Mouse (Mus musculus) liver, embryonic 14.5 days (tissue): ENCODE data around the gene Cct3. TPM values are rescaled to one million over a fixed set of nuclear protein-coding genes. Genes with fewer than 3 reads are reported as not detected.

Experiments
- ATAC-seq: fragments of 200-750 bp; cut with Nextera tagmentation; 2 replicates; pipeline ENCODE4 v1.8.0; 2017; ENCODE audit warnings: moderate number of reproducible peaks, mild to moderate bottlenecking, moderate library complexity; ENCODE audit not compliant: insufficient read depth
- DNase-seq, 3 experiments: peaks; one replicate each; pipeline ENCODE4 v3.0.0-alpha.2; 2012 to 2013; ENCODE audit warnings: low read depth in 3 of 3, low spot score in 3 of 3
- H3K27ac ChIP-seq: fragments of 300-500 bp; sonication (generic); 2 replicates; pipeline ENCODE4 v1.5.1; 2014; ENCODE audit warnings: moderate library complexity, mild to moderate bottlenecking, control low read depth, inconsistent platforms
- H3K27me3 ChIP-seq: fragments of 300-500 bp; sonication (generic); 2 replicates; pipeline ENCODE4 v1.6.1; 2014; ENCODE audit warnings: mild to moderate bottlenecking, low read length, moderate library complexity; ENCODE audit not compliant: control insufficient read depth, insufficient read depth
- H3K36me3 ChIP-seq: fragments of 300-500 bp; sonication (generic); replicated peaks from 2 replicates; pipeline ENCODE4 v1.6.1; 2014; ENCODE audit warnings: low read depth; ENCODE audit not compliant: control insufficient read depth, insufficient read depth
- H3K4me1 ChIP-seq, 2 experiments: fragments of 200-500 bp in 1 of 2; fragments of 300-500 bp in 1 of 2; sonication (generic) in 1 of 2; replicated peaks; 2 replicates each; pipeline ENCODE4 v1.6.1; 2012 to 2014; ENCODE audit warnings: antibody characterized with exemption in 1 of 2, inconsistent platforms in 1 of 2, low read length in 1 of 2; ENCODE audit not compliant: control insufficient read depth in 2 of 2, insufficient read depth in 2 of 2
- H3K4me2 ChIP-seq: fragments of 300-500 bp; sonication (generic); 2 replicates; pipeline ENCODE4 v1.6.1; 2014; ENCODE audit warnings: low read depth, mild to moderate bottlenecking, control low read depth, moderate library complexity
- H3K4me3 ChIP-seq, 2 experiments: fragments of 200-500 bp in 1 of 2; fragments of 300-500 bp in 1 of 2; sonication (generic) in 1 of 2; 2 replicates each; pipeline ENCODE4 v1.5.1; 2012 to 2014; ENCODE audit warnings: low read depth in 2 of 2, low read length in 2 of 2, mild to moderate bottlenecking in 2 of 2, control low read depth in 1 of 2, inconsistent platforms in 1 of 2, moderate library complexity in 1 of 2; ENCODE audit not compliant: insufficient read depth in 1 of 2
- H3K9ac ChIP-seq: fragments of 300-500 bp; sonication (generic); replicated peaks from 2 replicates; pipeline ENCODE4 v1.6.1; 2014; ENCODE audit warnings: mild to moderate bottlenecking, control low read depth, moderate library complexity
- H3K9me3 ChIP-seq: fragments of 300-500 bp; sonication (generic); 2 replicates; pipeline ENCODE4 v1.6.1; 2016; ENCODE audit warnings: low read length, mixed read lengths; ENCODE audit not compliant: control insufficient read depth
- CTCF ChIP-seq: IDR thresholded peaks from 2 replicates; pipeline ENCODE4 v1.5.1; 2016; ENCODE audit warnings: antibody characterized with exemption, low read depth, control low read depth
- EP300 ChIP-seq: IDR thresholded peaks from 2 replicates; pipeline ENCODE4 v1.6.1; 2016; ENCODE audit warnings: antibody characterized with exemption, low read depth
- WGBS: fragments of 180-500 bp; shearing (Covaris S2); extraction: QIAGEN DNeasy Blood & Tissue Kit; methylation state at CpG from one replicate; pipeline ENCODE4 v1.1.7; 2014; ENCODE audit not compliant: insufficient replicate concordance; 5-methylcytosine and 5-hydroxymethylcytosine counted together
- polyA plus RNA-seq, 2 experiments: library from polyadenylated mRNA; depleted of rRNA in 1 of 2; stranded (reverse) in 1 of 2; unstranded in 1 of 2; fragments of >200 nt; fragmentation: Nextera tagmentation in 1 of 2; extraction: Ambion mirVana in 1 of 2; gene quantifications; 2 replicates each; pipeline versions ENCODE4 v1.2.1 to v1.2.3; 2012 to 2014

The Cct3 gene
- polyA plus RNA-seq, 2 experiments = 179 to 269 TPM

DNA sequence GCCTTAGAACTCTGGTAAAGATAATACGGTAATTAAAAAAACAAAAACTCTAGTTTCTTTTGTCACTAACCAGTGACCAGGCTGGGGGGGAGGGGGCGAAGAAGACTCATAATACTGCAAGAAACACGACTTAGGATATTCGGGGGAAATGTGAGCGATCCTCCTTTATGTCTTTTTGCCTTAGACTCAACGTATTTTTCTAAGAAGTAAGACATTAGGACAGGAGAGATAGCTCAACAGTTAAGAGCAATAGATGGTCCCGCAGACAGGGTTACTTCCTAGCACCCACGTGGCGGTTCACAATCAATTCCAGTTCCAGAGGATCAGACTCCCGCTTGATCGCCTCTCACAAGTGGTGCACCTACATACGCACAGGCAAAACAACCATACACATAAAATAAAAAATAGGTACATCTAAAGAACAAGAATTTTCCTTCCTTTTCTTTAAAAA is 781 bp upstream of the Cct3 start:
- Histone ChIP-seq H3K27ac (peak overlapping the region; percentile 88), H3K36me3 (peaks cover 14% of the 10 kb centered on the region), H3K9ac (peak overlapping the region; percentile 76), H3K4me3 (peak overlapping the region; percentile 71 to 72), H3K4me2 (peak overlapping the region; percentile 96), H3K27me3 (no peaks in the 10 kb centered on the region), H3K4me1 (peaks cover 14 to 24% of the 10 kb centered on the region in 2 experiments), H3K9me3 (no peaks in the 10 kb centered on the region)
- ATAC-seq (no peak), DNase-seq (peak in 2 of 3 experiments; percentile 24 to 43)
- WGBS = under 1% methylated on average over 12 of the region's 12 CpGs
- TF ChIP-seq EP300 = no peak
- TF ChIP-seq CTCF = no peak

DNA sequence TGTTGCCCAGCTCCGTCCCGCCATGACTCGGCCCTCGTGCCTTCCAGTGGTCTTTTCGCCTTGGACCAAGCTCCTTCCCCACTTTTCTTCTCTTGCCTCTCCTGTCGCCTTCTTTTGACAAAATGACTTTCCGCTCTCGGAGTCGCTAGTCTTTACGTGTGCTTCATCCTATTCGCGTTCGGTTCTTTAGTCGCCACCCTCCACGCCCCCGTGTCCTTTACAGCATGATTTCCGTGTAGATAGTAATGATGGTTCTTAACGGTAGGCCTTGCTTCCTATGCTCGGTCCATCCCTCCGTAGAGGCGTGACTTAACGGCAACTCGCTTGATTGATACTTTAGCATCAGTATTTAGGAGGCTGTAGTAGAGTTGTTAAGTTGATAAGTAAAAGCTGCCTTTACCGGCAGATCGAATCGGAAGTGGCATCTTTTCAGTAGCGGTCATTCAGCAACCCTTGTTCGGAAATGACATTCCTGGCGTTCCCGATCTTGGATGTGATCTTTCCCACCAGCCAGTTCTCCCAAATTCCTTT is 470 bp downstream of the Cct3 start:
- WGBS = under 1% methylated on average over 30 of the region's 30 CpGs
- H3K27ac ChIP-seq = peak overlapping the region; percentile 75
- H3K4me1 ChIP-seq = peaks cover 14 to 24% of the 10 kb centered on the region in 2 experiments
- peaks cover 25% of the 10 kb centered on the region for H3K36me3 ChIP-seq
- DNase-seq = peak; percentile 36 to 49 (median 39)
- H3K9ac ChIP-seq = peak overlapping the region; percentile 78
- H3K9me3 ChIP-seq = no peaks in the 10 kb centered on the region
- peak overlapping the region; percentile 71 to 82 for H3K4me3 ChIP-seq
- ATAC-seq = peak; percentile 26; the same call in 1 of the 2 replicates
- peak overlapping the region; percentile 98 for H3K4me2 ChIP-seq
- no peaks in the 10 kb centered on the region for H3K27me3 ChIP-seq
- TF ChIP-seq CTCF (no peak), EP300 (no peak)

DNA sequence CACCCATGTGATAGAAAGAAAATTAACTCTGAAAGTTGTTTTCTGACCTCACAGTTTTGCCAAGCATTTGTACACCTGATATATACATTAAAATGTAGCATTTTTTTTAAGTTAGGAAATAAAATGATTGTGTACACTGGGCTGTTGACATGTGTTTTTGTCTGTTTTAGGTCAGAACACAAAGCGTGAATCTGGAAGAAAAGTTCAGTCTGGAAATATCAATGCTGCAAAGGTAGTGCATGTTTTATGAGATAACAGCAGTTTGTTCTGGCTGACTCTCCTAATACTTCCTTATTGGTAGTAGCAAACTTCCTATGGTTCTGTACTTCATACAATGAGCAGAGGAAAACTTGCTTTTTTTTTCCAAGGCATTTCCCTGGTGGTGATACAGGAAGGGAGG is 2.3 kb downstream of the Cct3 start:
- Histone ChIP-seq H3K4me2 (peak overlapping the region; percentile 98), H3K4me3 (no peak overlapping the region; a peak in 1 of 4 replicates), H3K9me3 (no peaks in the 10 kb centered on the region), H3K36me3 (peaks cover 38% of the 10 kb centered on the region), H3K27me3 (no peaks in the 10 kb centered on the region), H3K27ac (no peak overlapping the region), H3K4me1 (peaks cover 14 to 24% of the 10 kb centered on the region in 2 experiments), H3K9ac (no peak overlapping the region)
- ATAC-seq = no peak
- 16% methylated on average over 1 of the region's 1 CpGs for WGBS
- no peak for DNase-seq
- TF ChIP-seq EP300 (no peak), CTCF (no peak)

DNA sequence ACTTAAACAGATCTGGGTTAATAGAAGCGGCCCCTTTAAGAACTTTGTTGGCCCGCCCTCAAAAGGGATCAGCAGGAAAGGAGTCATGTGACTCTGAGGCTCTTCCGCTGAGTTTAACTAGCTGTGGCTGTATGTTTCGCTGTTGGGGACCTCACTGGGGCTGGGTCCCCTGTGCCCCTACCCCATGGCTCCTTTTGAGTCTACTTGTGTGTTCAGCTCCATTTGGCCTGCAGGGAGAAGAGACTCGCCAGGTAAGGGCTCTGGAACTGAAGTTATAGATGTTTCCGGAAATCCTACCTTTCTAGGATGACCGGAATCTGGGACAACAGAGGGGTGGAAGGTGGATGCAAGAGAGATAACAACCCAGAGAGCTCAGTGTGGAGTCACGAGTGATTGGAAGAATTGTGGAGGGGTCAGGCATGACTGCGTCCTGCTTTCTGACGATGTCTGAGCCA is 28.1 kb downstream of the Cct3 start, which contains the start of gene Glmp:
Gene Glmp, plus strand, starts transcription at position 73 of the 455 bp plus-strand sequence.
- ATAC-seq = peak; percentile 79
- WGBS = 2% methylated on average over 10 of the region's 10 CpGs
- Histone ChIP-seq H3K27ac (peak within 1 kb of the TSS; percentile 42), H3K9ac (peak within 1 kb of the TSS; percentile 83), H3K4me2 (peak within 1 kb of the TSS; percentile 80), H3K9me3 (no peaks in the 10 kb centered on the region), H3K4me3 (peak within 1 kb of the TSS; percentile 80 to 97), H3K27me3 (no peaks in the 10 kb centered on the region), H3K4me1 (peaks cover 0 to 6% of the 10 kb centered on the region in 2 experiments; a peak in 3 of 4 replicates), H3K36me3 (peaks cover 25% of the 10 kb centered on the region)
- TF ChIP-seq EP300 (no peak), CTCF (no peak)
- peak; percentile 60 to 63 (median 60) for DNase-seq

DNA sequence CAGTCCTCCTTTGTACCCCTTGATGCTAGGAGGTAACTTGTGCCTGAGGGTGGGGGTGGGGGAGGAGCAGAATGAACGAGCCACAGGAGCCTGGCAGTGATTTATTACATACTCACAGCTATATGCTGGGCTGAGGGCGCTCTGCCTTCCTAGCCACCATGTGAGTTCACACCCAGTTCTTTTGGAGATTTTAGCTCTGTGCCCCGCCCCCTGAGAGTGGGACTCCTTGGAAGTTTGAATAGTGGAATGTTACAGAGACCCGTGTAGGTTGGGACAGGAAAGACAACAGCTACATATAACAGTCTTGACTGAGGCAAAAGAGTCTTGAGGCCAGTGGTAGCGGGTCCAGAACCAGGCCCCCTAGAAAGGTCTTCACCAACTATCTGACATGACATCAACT is 32.0 kb downstream of the Cct3 start:
- ATAC-seq = no peak
- Histone ChIP-seq H3K9me3 (no peaks in the 10 kb centered on the region), H3K4me2 (no peak overlapping the region), H3K27ac (no peak overlapping the region), H3K4me1 (peaks cover 0 to 8% of the 10 kb centered on the region in 2 experiments; a peak in 3 of 4 replicates), H3K27me3 (no peaks in the 10 kb centered on the region), H3K4me3 (no peak overlapping the region), H3K36me3 (no peaks in the 10 kb centered on the region), H3K9ac (no peak overlapping the region)
- TF ChIP-seq EP300 = no peak
- no peak for TF ChIP-seq CTCF
- 67% methylated on average over 5 of the region's 5 CpGs for WGBS
- DNase-seq = no peak
